In the genomic region with DNA sequence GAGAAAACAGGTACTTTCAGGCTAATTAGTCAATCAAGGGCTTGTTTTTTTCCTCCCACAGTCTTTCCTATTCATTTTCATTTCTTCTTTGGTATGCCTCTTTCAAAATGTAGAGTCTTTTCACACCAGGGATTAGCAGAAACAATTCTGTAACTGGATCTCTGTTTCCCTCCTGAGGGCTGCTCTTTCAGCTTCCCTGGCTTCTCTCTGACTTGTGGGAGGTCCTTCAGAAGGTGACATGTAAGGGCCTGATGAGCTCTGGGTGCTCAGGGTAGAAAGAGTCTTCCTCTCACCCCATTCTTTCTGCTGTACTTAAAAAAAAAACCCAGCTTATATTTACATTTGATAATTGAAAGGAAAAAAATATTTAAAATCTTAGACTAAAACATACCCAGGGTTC, we compare ENCODE assay signal across 25 mouse cellular contexts.
"Had no signal": no experiment of that assay in that cellular context is flagged by ENCODE, and none has a peak within 500 bp of the region (broad histone marks: within the 10 kb centered on the region; RNA-seq: fewer than 3 reads in every experiment).

No protein-coding gene starts in this region.

- H3K4me1 ChIP-seq: heart, embryonic 15.5 days; hindbrain, embryonic 13.5 days; limb, embryonic 15.5 days; liver, embryonic 12.5 days had no signal

- H3K36me3 ChIP-seq: heart, embryonic 13.5 days; heart, embryonic 15.5 days; hindbrain, embryonic 13.5 days; hindbrain, embryonic 15.5 days; kidney, embryonic 15.5 days; limb, embryonic 13.5 days; limb, embryonic 15.5 days; liver, embryonic 12.5 days had no signal

- H3K4me2 ChIP-seq: heart, embryonic 11.5 days; heart, embryonic 13.5 days; heart, embryonic 15.5 days; hindbrain, embryonic 13.5 days; hindbrain, embryonic 15.5 days; kidney, embryonic 15.5 days; limb, embryonic 13.5 days; limb, embryonic 15.5 days; liver, embryonic 12.5 days had no signal

- H3K9me3 ChIP-seq: heart, embryonic 13.5 days; heart, embryonic 15.5 days; hindbrain, embryonic 13.5 days; hindbrain, embryonic 15.5 days; kidney, embryonic 15.5 days; limb, embryonic 13.5 days; limb, embryonic 15.5 days; liver, embryonic 12.5 days had no signal

- H3K4me3 ChIP-seq: heart, embryonic 13.5 days; heart, embryonic 15.5 days; hindbrain, embryonic 13.5 days; hindbrain, embryonic 15.5 days; kidney, embryonic 15.5 days; limb, embryonic 13.5 days; limb, embryonic 15.5 days; liver, embryonic 12.5 days had no signal

- H3K27ac ChIP-seq: heart, embryonic 13.5 days; heart, embryonic 15.5 days; hindbrain, embryonic 13.5 days; hindbrain, embryonic 15.5 days; hindbrain, postnatal 0 days; kidney, embryonic 15.5 days; kidney, postnatal 0 days; limb, embryonic 13.5 days; limb, embryonic 15.5 days; liver, embryonic 12.5 days had no signal

- H3K27me3 ChIP-seq: heart, embryonic 15.5 days; hindbrain, embryonic 13.5 days; hindbrain, embryonic 15.5 days; kidney, embryonic 15.5 days; limb, embryonic 13.5 days; limb, embryonic 15.5 days; liver, embryonic 12.5 days had no signal

- DNase-seq: gastrocnemius, postnatal 14 days; gastrocnemius, postnatal 36 days; heart, adult 18-20 months; heart, postnatal 14 days; heart, postnatal 36 days; kidney, adult 11 months; kidney, adult 2 months; kidney, adult 9 months; kidney, postnatal 14 days; kidney, postnatal 36 days; layer of hippocampus, adult 9-11 months; layer of hippocampus, postnatal 36 days; left cerebral cortex, postnatal 4 days had no signal

- H3K9ac ChIP-seq: heart, embryonic 13.5 days; heart, embryonic 15.5 days; hindbrain, embryonic 13.5 days; hindbrain, embryonic 15.5 days; kidney, embryonic 15.5 days; limb, embryonic 13.5 days; limb, embryonic 15.5 days; liver, embryonic 12.5 days had no signal

- ATAC-seq: hindbrain, postnatal 0 days; intestine, embryonic 16.5 days; liver, embryonic 12.5 days had no signal
